Mouse (Mus musculus): ENCODE data around the gene Cend1.

GRCm38 (mm10) chr7:141478270-141478748 lies 49.0 kb upstream of the Cend1 start:
- TF ChIP-seq CTCF (IDR thresholded peaks at IDR 0.05; ENCODE audit: low read depth) (no peak), EP300 (IDR thresholded peaks at IDR 0.05; ENCODE audit: low read depth) (no peak)
